Mouse (Mus musculus) midbrain, embryonic 11.5 days (tissue): ENCODE results near the gene Dlg4. TPM values are rescaled to one million over a fixed set of nuclear protein-coding genes. Genes with fewer than 3 reads are reported as not detected.
"Not testable (repeated sequence)": the region's sequence is repeated elsewhere in the genome, so short reads cannot be mapped to it uniquely, and the experiment has no call there.

Source experiments
- ATAC-seq: fragments of 200-750 bp; cut with Nextera tagmentation; 2 replicates; pipeline ENCODE4 v1.8.0; 2017; ENCODE audit warnings: moderate TSS enrichment, moderate library complexity; ENCODE audit not compliant: low FRiP score
- DNase-seq: peaks from one replicate; pipeline ENCODE4 v3.0.0; 2015; ENCODE audit warnings: low spot score; ENCODE audit errors: missing footprints
- H3K27ac ChIP-seq: fragments of 300-500 bp; sonication (generic); 2 replicates; pipeline ENCODE4 v1.5.1; 2014; ENCODE audit warnings: low read depth, low read length
- H3K27me3 ChIP-seq: fragments of 300-500 bp; sonication (generic); 2 replicates; pipeline ENCODE4 v1.6.1; 2014; ENCODE audit warnings: mild to moderate bottlenecking, low read length, moderate library complexity, mixed read lengths; ENCODE audit not compliant: control insufficient read depth, insufficient read depth
- H3K36me3 ChIP-seq: fragments of 300-500 bp; sonication (generic); 2 replicates; pipeline ENCODE4 v1.6.1; 2014; ENCODE audit warnings: mild to moderate bottlenecking, low read length, moderate library complexity, mixed read lengths; ENCODE audit not compliant: control insufficient read depth, insufficient read depth
- H3K4me1 ChIP-seq: fragments of 300-500 bp; sonication (generic); 2 replicates; pipeline ENCODE4 v1.6.1; 2014; ENCODE audit warnings: low read length; ENCODE audit not compliant: control insufficient read depth, insufficient read depth
- H3K4me2 ChIP-seq: fragments of 300-500 bp; sonication (generic); 2 replicates; pipeline ENCODE4 v1.6.1; 2014; ENCODE audit warnings: mild to moderate bottlenecking, moderate library complexity
- H3K4me3 ChIP-seq: fragments of 300-500 bp; sonication (generic); 2 replicates; pipeline ENCODE4 v1.5.1; 2014; ENCODE audit warnings: low read depth, low read length
- H3K9ac ChIP-seq: fragments of 300-500 bp; sonication (generic); 2 replicates; pipeline ENCODE4 v1.6.1; 2014; ENCODE audit warnings: low read length
- H3K9me3 ChIP-seq: fragments of 300-500 bp; sonication (generic); 2 replicates; pipeline ENCODE4 v1.6.1; 2016; ENCODE audit warnings: low read length; ENCODE audit not compliant: control insufficient read depth
- WGBS: fragments of 180-500 bp; shearing (Covaris S2); extraction: QIAGEN DNeasy Blood & Tissue Kit; methylation state at CpG from one replicate; pipeline ENCODE4 v1.1.7; 2014; 5-methylcytosine and 5-hydroxymethylcytosine counted together
- polyA plus RNA-seq: library from polyadenylated mRNA; unstranded; fragments of >200 nt; fragmentation: Nextera tagmentation; extraction: Ambion mirVana; gene quantifications from 2 replicates; pipeline ENCODE4 v1.2.1, GENCODE M21; 2014

The Dlg4 gene
- polyA plus RNA-seq, 1 experiment from 2014 or later = 15.2 TPM

DNA sequence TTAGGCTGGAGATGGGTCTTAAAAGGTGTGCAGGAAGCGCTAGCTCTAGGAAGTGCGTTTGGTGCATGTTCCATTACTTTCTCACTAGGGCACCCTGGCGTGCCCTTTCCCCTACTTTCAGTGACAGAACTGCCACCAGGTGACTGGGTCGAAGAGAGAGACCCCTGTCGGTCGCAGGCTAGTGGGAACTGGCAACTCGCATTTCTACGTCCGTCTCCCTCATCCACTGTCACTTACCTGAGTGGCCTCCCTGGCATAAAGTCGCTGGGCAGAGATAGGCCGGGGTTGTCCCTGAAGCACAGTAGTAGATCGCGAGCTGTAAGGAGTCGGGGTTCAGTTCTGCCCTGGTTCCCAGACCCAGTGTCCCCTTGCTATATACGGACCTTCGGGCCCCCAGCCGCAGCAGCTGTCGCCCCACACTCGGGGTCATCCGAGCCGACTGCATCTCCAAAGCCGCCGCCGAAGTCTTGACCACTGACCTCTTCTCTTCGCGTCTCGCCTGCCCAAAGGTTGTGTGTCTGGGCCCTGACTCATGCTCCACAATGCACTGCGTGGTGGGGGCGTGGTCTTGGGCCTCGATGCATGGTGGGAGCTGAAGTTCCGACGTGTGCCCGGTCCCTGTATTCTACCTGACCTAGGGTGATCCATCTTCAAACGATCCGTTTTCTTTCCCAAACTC lies 1.7 kb upstream of the Dlg4 start, which contains the start of gene Acadvl:
Gene Acadvl, minus strand, starts transcription at position 532 of the 679 bp plus-strand sequence.
- WGBS = under 1% methylated on average over 35 of the region's 35 CpGs
- Histone ChIP-seq H3K4me3 (peak within 1 kb of the TSS; percentile 45), H3K9ac (peak within 1 kb of the TSS; percentile 60), H3K9me3 (no peaks in the 10 kb centered on the region), H3K36me3 (peaks cover 23% of the 10 kb centered on the region), H3K27ac (peak within 1 kb of the TSS; percentile 41; the same call in 1 of the 2 replicates), H3K4me1 (peaks cover 34% of the 10 kb centered on the region), H3K27me3 (no peaks in the 10 kb centered on the region), H3K4me2 (peak within 1 kb of the TSS; percentile 88)
- DNase-seq (peak; percentile 96), ATAC-seq (peak; percentile 80)

DNA sequence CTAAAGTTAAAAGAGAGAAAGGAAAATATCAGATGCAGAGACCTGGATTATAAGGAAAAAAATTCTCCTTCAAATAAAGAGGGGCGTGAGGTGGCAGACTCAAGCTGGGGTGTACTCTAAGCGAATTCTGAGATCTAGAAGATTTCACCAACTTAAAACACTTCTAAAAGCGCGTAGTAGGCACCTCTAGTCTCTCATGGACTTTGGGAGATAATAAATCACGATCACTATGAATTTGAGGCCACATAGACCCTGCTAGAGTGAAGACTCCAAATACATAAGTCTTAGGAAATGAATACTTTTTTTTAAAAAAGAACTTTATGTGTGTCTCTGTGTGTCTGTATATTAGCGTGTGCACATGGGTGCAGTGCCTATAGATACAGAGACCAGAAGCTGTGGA lies 1.1 kb upstream of the Dlg4 start:
- no peak for ATAC-seq
- WGBS = 67% methylated on average over 6 of the region's 6 CpGs
- Histone ChIP-seq H3K27ac (no peak overlapping the region), H3K4me2 (peak overlapping the region; percentile 88; the same call in 1 of the 2 replicates), H3K9me3 (no peaks in the 10 kb centered on the region), H3K27me3 (no peaks in the 10 kb centered on the region), H3K4me3 (no peak overlapping the region), H3K36me3 (peaks cover 16% of the 10 kb centered on the region), H3K4me1 (peaks cover 40% of the 10 kb centered on the region), H3K9ac (no peak overlapping the region)
- peak; percentile 87 for DNase-seq

DNA sequence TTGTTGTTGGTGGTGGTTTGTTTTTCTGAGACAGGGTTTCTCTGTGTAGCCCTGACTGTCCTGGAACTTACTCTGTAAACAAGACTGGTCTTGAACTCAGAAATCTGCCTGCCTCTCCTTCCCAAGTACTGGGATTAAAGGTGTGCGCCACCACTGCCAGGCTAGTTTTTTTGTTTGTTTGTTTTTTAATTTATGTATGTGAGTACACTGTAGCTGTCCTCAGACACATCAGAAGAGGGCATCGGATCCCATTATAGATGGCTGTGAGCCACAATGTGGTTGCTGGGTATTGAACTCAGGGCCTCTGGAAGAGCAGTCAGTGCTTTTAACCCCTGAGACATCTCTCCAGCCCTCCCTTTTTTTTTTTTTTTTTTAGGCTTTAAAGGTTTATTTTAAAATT lies 565 bp upstream of the Dlg4 start:
- peaks cover 42% of the 10 kb centered on the region for H3K4me1 ChIP-seq

DNA sequence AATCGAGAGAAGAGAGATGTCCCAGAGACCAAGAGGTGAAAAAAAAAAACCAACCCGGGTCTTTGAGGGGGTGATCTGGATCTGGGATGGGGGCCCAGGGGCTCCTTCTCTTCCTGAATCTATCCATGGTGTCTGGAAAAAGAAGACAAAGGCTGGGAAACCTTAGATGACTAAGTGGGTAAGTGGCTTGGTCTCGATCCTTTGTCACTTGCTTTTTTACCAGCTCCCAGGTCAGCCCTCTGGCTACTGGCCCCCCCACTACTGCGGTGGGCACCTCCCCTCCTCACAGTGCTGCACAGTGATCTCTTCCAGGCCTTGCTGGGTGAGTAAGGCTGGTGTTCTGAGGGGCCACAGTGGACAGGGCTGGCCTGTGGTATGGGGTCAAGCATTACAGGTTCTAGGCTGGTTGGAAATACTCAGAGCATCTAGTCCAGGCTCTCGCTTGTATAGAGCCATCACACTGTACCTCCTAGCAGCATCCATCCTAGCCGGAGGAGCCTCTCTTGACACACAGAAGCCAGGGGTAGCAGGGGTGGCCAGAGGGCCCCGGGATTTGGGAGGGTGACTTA lies 541 bp downstream of the Dlg4 start:
- Histone ChIP-seq H3K4me2 (peak overlapping the region; percentile 87), H3K9ac (peak overlapping the region; percentile 88), H3K4me1 (peaks cover 46% of the 10 kb centered on the region), H3K9me3 (no peaks in the 10 kb centered on the region), H3K27ac (no peak overlapping the region; the same call in 1 of the 2 replicates), H3K27me3 (no peaks in the 10 kb centered on the region), H3K4me3 (peak overlapping the region; percentile 68), H3K36me3 (peaks cover 2% of the 10 kb centered on the region; the same call in 1 of the 2 replicates)
- 35% methylated on average over 7 of the region's 7 CpGs for whole genome bisulfite sequencing
- ATAC-seq = no peak
- DNase-seq = peak; percentile 82

More for the DNA sequence above, 565 bp upstream of the Dlg4 start:
- ATAC-seq, H3K9ac ChIP-seq, H3K9me3 ChIP-seq, H3K4me2 ChIP-seq, H3K27me3 ChIP-seq, H3K27ac ChIP-seq, H3K4me3 ChIP-seq, DNase-seq: not testable (repeated sequence)
- peaks cover 11% of the 10 kb centered on the region for H3K36me3 ChIP-seq
- 87% methylated on average over 2 of the region's 2 CpGs for WGBS

DNA sequence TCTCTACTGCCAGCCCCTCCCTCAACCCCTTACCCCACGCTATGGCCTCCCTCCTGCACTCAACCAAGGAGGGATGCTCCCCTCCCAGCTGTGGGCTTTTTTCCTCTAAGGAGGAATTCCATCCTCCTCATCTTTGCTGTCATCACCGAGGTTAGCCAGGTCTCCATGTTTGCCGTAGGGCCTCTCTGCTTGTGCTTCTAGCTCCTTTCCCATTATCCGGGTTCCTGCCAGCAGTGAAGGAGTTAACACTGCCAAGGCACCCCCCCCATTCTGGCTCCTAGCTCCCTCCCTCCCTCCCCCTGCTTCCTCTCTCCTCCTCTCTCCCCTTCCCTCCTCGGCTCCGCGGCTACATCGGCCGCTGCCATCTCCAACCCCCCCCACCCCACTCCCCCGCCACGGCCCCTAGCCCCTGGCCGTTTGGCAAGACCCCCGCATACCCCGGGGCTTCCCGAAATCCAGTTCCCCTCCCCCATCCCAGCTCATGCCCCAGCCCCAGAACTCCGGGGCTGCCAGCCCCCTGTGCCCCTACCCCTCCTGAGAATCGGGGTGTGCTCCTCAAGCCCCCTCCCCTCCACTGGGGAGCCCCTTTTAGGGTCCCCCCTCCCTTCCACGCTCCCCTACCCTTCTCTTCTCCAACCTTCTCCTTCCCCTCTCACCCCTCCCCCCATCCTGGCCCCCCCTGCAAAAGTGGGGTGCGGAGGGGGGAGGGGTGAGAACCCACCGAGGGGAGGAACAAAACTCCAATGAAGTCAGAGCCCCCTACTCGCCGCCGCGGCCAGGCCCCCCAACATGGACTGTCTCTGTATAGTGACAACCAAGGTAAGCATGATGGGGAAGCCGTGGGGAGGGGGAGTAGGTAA lies 1.6 kb downstream of the Dlg4 start:
- peaks cover 55% of the 10 kb centered on the region for H3K4me1 ChIP-seq
- 1% methylated on average over 25 of the region's 25 CpGs for WGBS
- H3K36me3 ChIP-seq = no peaks in the 10 kb centered on the region
- DNase-seq (peak; percentile 98), ATAC-seq (no peak)
- no peaks in the 10 kb centered on the region for H3K27me3 ChIP-seq
- peak overlapping the region; percentile 88 for H3K9ac ChIP-seq
- peak overlapping the region; percentile 79 for H3K27ac ChIP-seq
- H3K4me3 ChIP-seq = peak overlapping the region; percentile 68
- peak overlapping the region; percentile 87 for H3K4me2 ChIP-seq
- no peaks in the 10 kb centered on the region for H3K9me3 ChIP-seq

DNA sequence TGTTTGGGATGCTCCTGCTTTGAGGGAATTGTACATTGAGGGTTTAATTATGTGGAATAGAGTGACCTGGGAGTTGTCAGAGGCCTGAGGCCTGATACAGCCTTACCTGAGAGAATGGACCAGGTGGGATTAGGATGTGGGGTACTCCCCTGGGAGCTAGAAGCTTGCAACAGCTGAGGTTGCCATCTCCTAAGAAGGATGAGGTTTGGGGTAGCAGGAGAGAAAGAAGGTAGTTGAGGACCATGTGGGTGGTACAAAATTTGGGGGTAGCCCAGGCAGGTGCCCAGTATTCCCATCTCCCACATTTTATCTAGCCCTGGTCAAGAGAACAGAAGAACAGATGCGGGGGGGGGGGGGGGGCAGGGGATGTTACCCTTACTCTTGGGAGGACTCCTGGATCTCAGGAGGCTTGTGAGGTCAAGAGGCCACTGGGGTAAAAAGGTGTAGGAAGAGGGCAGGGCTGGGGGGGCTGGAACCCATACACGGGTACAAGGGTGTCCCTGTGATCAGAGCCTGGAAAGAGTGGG lies 2.8 kb downstream of the Dlg4 start:
- Histone ChIP-seq H3K4me3 (peak overlapping the region; percentile 68), H3K9me3 (no peaks in the 10 kb centered on the region), H3K36me3 (no peaks in the 10 kb centered on the region), H3K4me2 (peak overlapping the region; percentile 87), H3K9ac (peak overlapping the region; percentile 88), H3K27ac (peak overlapping the region; percentile 79), H3K4me1 (peaks cover 60% of the 10 kb centered on the region), H3K27me3 (no peaks in the 10 kb centered on the region)
- ATAC-seq (no peak), DNase-seq (peak; percentile 81)
- 14% methylated on average over 2 of the region's 2 CpGs for WGBS

DNA sequence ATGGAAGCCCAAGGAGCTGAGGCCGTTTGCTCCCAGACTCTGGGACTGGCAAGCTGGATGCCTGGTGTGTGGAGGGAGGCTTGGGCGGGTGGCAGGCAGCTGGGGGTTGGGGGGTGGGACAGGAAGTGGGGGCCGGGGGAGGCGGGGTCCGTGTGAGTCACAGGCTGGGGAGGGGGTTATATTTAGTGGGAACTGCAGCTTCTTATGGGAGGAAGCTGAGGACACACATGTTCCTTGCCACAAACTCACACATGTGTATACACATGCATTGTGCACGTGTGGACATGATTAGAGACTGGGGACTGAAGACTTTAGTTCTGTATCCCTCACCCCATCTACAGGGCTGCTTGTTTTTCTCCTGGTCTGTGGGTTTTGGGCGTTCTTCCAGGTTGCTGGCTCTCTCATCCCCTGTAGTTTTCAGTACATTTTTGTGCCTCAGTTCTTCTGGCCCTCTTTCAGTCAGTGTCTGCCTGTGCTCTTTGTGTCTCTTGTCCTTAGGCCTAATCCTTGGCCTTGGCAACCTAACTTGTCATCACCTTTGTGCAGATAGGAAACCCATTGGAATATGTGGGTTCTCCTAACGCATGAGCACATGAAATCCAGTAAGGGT lies 3.4 kb downstream of the Dlg4 start:
- peak overlapping the region; percentile 40; the same call in 1 of the 2 replicates for H3K9ac ChIP-seq
- ATAC-seq (no peak), DNase-seq (peak; percentile 83)
- no peaks in the 10 kb centered on the region for H3K27me3 ChIP-seq
- H3K27ac ChIP-seq = peak overlapping the region; percentile 69
- WGBS = 12% methylated on average over 7 of the region's 8 CpGs
- H3K4me1 ChIP-seq = peaks cover 57% of the 10 kb centered on the region
- H3K36me3 ChIP-seq = no peaks in the 10 kb centered on the region
- H3K9me3 ChIP-seq = no peaks in the 10 kb centered on the region
- H3K4me2 ChIP-seq = peak overlapping the region; percentile 87
- H3K4me3 ChIP-seq = peak overlapping the region; percentile 38

DNA sequence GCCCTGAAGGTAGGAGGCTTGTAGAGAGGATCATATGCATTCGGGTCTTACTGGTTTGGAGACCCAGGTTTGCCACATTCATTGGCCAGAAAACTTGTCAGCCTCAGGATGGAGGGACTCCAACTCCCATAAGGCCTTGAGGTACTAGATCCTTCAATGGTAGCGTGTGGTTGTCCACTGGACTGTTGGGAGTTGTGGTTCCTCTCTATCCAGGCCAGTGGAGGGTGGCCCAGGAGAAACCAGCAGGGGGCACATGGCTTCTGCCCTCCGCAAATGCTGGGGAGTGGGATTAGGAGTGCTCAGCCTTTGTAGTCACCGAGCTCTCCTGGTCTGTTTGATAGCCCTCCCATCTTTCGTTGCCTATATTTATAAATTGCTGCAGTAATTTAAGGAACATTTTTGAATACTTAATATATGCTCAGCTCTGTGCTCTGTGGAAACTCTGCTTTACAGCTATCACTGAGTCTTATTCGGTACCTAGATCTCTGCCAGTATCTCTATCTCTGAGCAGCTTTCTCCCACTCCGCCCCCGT lies 4.1 kb downstream of the Dlg4 start:
- Histone ChIP-seq H3K4me2 (peak overlapping the region; percentile 87), H3K27ac (peak overlapping the region; percentile 69), H3K9ac (peak overlapping the region; percentile 40; the same call in 1 of the 2 replicates), H3K4me3 (peak overlapping the region; percentile 38), H3K9me3 (no peaks in the 10 kb centered on the region), H3K27me3 (no peaks in the 10 kb centered on the region), H3K4me1 (peaks cover 60% of the 10 kb centered on the region), H3K36me3 (no peaks in the 10 kb centered on the region)
- ATAC-seq (peak; percentile 80), DNase-seq (peak; percentile 97)
- WGBS = under 1% methylated on average over 8 of the region's 8 CpGs
